Mouse (Mus musculus): ENCODE measurements at regions not wholly inside any gene's neighbourhood (a gene's known extent, or its start where the extent isn't known, plus 50 kb on each side); places are given as distances from the start of the nearest gene placed in this dataset.

DNA sequence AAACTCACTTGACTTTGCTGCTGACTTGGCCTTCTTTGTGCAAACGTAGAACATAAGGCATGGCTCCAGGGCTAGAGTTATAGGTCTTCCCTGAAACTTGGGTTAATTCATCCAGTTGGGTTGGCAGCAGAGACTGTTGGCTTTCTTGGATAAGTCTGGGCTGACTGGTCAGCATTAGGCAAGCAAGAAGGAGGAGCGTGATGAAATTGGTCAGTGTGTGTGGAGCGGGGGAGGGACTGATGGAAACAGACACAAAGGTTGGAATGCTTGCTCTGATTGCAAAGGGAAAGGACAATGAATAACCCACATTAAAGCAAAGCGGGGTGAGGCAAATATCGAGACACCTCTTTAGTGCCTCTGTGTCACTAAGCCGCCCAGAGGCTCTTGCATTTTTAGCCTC, 120.3 kb downstream of the Dyrk2 start:
- no peaks in the 10 kb centered on the region for H3K27me3 ChIP-seq (ENCODE audit: control insufficient read depth, insufficient read depth, low read length)
- H3K79me2 ChIP-seq (replicated peaks; ENCODE audit: control insufficient read depth, insufficient read depth, low read length) = no peaks in the 10 kb centered on the region
- peak in 1 of 2 experiments; percentile 39 for DNase-seq
- 80% methylated on average over 6 of the region's 6 CpGs for WGBS
- H3K27ac ChIP-seq = no peak overlapping the region
- H3K9ac ChIP-seq (ENCODE audit: low read depth, low read length) = no peak overlapping the region
- peaks cover 2% of the 10 kb centered on the region; the same call in 1 of the 2 replicates for H3K36me3 ChIP-seq (ENCODE audit: control insufficient read depth, insufficient read depth, low read length)
- TF ChIP-seq POLR2A (IDR thresholded peaks at IDR 0.05; ENCODE audit: insufficient read depth, low read depth, low read length) (no peak), CTCF (IDR thresholded peaks at IDR 0.05) (no peak), EP300 (IDR thresholded peaks at IDR 0.05; ENCODE audit: insufficient read depth, low read depth, low read length) (no peak)
- peaks cover 6% of the 10 kb centered on the region for H3K4me1 ChIP-seq (ENCODE audit: control insufficient read depth, insufficient read depth, low read length)
- H3K4me3 ChIP-seq = no peak overlapping the region
- intact Hi-C loops (cut with DNase I) = no loop called here

DNA sequence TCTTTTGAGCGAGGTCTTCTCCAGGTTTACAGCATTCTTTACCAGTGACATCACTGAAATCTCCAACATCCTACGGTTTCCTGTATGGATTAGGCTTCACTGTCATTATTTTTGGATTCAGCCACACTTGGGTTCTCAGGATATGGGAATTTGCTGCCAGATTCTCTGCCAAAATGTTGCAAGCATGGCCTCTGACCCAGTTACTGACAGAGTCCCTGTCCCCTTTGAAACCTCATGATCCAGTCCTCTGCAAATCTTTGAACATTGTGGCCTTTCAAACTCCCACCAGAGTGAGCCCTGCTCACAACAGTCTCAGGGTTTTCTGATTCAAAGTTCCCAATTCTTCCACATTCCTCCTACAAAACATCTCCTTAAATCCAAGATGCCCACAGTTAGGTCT, 118.9 kb downstream of the Dyrk2 start:
- Histone ChIP-seq H3K9ac (ENCODE audit: low read depth, low read length) (no peak overlapping the region), H3K79me2 (replicated peaks; ENCODE audit: control insufficient read depth, insufficient read depth, low read length) (no peaks in the 10 kb centered on the region), H3K36me3 (ENCODE audit: control insufficient read depth, insufficient read depth, low read length) (peaks cover 2% of the 10 kb centered on the region; the same call in 1 of the 2 replicates), H3K4me3 (no peak overlapping the region), H3K4me1 (ENCODE audit: control insufficient read depth, insufficient read depth, low read length) (peaks cover 6% of the 10 kb centered on the region), H3K27ac (no peak overlapping the region), H3K27me3 (ENCODE audit: control insufficient read depth, insufficient read depth, low read length) (no peaks in the 10 kb centered on the region)
- TF ChIP-seq CTCF (IDR thresholded peaks at IDR 0.05) (no peak), EP300 (IDR thresholded peaks at IDR 0.05; ENCODE audit: insufficient read depth, low read depth, low read length) (no peak), POLR2A (IDR thresholded peaks at IDR 0.05; ENCODE audit: insufficient read depth, low read depth, low read length) (no peak)
- WGBS = 51% methylated on average over 2 of the region's 2 CpGs
- DNase-seq = no peak
- intact Hi-C loops (cut with DNase I) = no loop called here

DNA sequence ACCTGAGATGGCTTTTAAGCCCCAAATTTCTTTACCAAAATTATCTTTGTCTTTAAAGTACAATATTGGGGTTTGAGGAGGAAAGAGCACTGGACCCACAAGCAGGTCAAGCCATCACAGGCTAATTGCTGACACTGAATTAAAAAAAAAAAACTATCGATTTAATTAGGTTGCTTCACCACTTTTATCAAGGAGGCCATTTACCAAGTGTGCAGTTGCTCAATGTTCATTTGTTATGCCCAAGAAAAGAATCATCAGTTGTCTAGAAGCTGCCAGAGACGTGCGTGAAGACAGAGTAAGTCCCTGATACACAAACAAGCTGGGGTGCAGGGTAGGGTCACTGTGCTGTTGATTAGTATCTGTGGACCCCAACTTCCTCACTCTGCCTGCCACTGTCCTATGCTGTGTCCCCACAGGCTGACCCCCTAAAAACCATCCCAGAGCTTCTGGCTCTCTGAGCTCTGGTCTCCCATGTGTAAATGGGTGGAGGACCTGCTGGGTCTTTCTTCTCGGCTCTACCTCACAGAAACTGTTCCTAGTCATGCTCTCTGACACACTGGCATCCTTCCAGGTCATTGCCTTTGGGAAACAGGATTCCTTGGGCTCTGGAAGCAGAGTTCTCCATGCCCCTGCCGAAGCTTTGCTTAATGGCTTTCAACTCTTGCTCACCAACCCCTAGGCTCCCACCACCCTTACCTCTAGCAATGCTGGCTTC, 116.8 kb downstream of the Dyrk2 start:
- no peaks in the 10 kb centered on the region for H3K27me3 ChIP-seq (ENCODE audit: control insufficient read depth, insufficient read depth, low read length)
- TF ChIP-seq CTCF (IDR thresholded peaks at IDR 0.05) (no peak), POLR2A (IDR thresholded peaks at IDR 0.05; ENCODE audit: insufficient read depth, low read depth, low read length) (no peak), EP300 (IDR thresholded peaks at IDR 0.05; ENCODE audit: insufficient read depth, low read depth, low read length) (no peak)
- no peak overlapping the region for H3K4me3 ChIP-seq
- no peak overlapping the region for H3K9ac ChIP-seq (ENCODE audit: low read depth, low read length)
- no peak for DNase-seq
- no peaks in the 10 kb centered on the region for H3K36me3 ChIP-seq (ENCODE audit: control insufficient read depth, insufficient read depth, low read length)
- intact Hi-C loops (cut with DNase I) = no loop called here
- 73% methylated on average over 5 of the region's 5 CpGs for WGBS
- no peak overlapping the region for H3K27ac ChIP-seq
- H3K79me2 ChIP-seq (replicated peaks; ENCODE audit: control insufficient read depth, insufficient read depth, low read length) = no peaks in the 10 kb centered on the region
- no peaks in the 10 kb centered on the region for H3K4me1 ChIP-seq (ENCODE audit: control insufficient read depth, insufficient read depth, low read length)

DNA sequence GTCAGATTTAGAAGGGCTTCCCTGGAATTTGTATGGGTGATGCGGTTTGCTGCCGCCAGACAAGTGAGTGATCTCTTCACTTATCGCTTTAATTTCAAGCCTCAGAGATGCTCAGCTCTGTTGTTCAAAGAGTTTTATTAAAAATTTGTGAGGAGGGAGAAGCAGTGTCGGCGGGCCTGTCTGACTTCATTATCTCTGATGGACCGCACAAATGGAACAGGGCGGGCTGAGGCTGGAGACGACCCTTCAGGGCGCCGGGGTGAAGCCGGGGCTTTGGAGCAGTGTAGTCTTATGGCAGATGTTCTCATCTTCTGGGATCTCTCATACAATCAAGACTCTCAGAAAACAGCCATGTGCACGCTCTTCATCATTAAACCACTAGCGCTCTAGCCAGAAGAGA, 115.2 kb downstream of the Dyrk2 start:
- Histone ChIP-seq H3K4me3 (no peak overlapping the region), H3K36me3 (ENCODE audit: control insufficient read depth, insufficient read depth, low read length) (no peaks in the 10 kb centered on the region), H3K27ac (no peak overlapping the region), H3K9ac (ENCODE audit: low read depth, low read length) (no peak overlapping the region), H3K4me1 (ENCODE audit: control insufficient read depth, insufficient read depth, low read length) (no peaks in the 10 kb centered on the region; the same call in 1 of the 2 replicates), H3K79me2 (replicated peaks; ENCODE audit: control insufficient read depth, insufficient read depth, low read length) (no peaks in the 10 kb centered on the region), H3K27me3 (ENCODE audit: control insufficient read depth, insufficient read depth, low read length) (no peaks in the 10 kb centered on the region)
- intact Hi-C loops (cut with DNase I) = loop anchor here (5.0 kb wide), 1 partner anchor 48 kb away; no protein-coding TSS in a partner anchor
- DNase-seq = no peak
- WGBS = 96% methylated on average over 13 of the region's 13 CpGs
- TF ChIP-seq POLR2A (IDR thresholded peaks at IDR 0.05; ENCODE audit: insufficient read depth, low read depth, low read length) = no peak
- TF ChIP-seq EP300 (IDR thresholded peaks at IDR 0.05; ENCODE audit: insufficient read depth, low read depth, low read length) = no peak
- no peak for TF ChIP-seq CTCF (IDR thresholded peaks at IDR 0.05)

DNA sequence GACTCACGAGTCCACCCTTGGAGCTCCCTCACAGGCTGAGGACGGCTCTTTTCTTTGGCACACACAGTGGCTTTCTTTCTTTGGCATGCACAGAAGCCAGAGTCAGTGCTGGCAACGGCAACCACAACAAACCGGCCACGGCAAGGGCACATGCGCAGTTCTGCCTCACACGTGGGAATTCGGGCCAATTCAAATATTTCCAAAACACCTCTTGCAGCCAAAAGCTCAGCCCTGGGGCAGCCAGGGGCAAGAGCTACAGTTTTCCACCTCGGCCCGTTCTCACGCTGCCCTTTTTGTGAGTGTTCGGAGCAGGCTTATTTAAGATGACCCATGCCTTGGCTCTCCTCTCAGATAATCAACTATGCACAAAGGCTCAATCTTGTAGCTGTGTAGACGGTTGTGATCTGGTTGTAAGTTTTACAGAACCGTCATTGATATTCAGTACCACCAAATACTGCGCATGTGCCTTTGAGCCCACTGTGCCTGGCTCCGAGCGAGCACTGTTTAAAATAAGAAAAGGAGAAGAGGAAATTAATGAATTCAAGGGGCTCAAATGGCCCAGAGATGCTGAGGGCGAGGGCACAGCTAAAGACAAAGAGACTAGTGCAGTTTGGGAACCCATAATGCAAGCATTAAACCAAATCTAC, 111.1 kb downstream of the Dyrk2 start:
- peak; percentile 70 to 83 for DNase-seq
- Histone ChIP-seq H3K4me1 (ENCODE audit: control insufficient read depth, insufficient read depth, low read length) (no peaks in the 10 kb centered on the region; the same call in 1 of the 2 replicates), H3K27me3 (ENCODE audit: control insufficient read depth, insufficient read depth, low read length) (no peaks in the 10 kb centered on the region), H3K36me3 (ENCODE audit: control insufficient read depth, insufficient read depth, low read length) (no peaks in the 10 kb centered on the region), H3K27ac (peak overlapping the region; percentile 64), H3K79me2 (replicated peaks; ENCODE audit: control insufficient read depth, insufficient read depth, low read length) (no peaks in the 10 kb centered on the region), H3K9ac (ENCODE audit: low read depth, low read length) (no peak overlapping the region), H3K4me3 (no peak overlapping the region)
- no peak for TF ChIP-seq POLR2A (IDR thresholded peaks at IDR 0.05; ENCODE audit: insufficient read depth, low read depth, low read length)
- peak; percentile 81 for TF ChIP-seq EP300 (IDR thresholded peaks at IDR 0.05; ENCODE audit: insufficient read depth, low read depth, low read length)
- no peak for TF ChIP-seq CTCF (IDR thresholded peaks at IDR 0.05)
- intact Hi-C loops (cut with DNase I) = loop anchor here (5.0 kb wide), 1 partner anchor 43 kb away; no protein-coding TSS in a partner anchor
- 51% methylated on average over 18 of the region's 18 CpGs for WGBS

DNA sequence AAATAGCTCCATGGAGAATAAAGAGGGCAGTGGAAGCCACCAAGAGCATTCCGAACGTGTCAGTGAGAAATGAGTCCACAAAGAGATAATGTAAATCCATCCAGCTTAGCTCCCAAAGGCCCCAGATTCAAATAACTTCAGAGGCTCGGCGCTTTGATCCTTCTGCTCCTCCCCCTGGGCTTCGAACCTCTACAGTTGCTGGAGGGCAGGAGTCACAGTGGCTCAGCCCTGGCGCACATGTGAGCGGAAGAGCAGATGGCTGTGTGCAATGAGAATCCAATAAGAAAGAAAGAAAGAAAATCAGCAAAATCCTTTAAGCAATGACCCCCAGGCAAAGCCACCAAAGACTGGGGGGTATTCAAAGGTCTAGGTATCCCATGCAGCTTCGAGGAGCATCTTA, 109.6 kb downstream of the Dyrk2 start:
- Histone ChIP-seq H3K79me2 (replicated peaks; ENCODE audit: control insufficient read depth, insufficient read depth, low read length) (no peaks in the 10 kb centered on the region), H3K4me3 (no peak overlapping the region), H3K4me1 (ENCODE audit: control insufficient read depth, insufficient read depth, low read length) (no peaks in the 10 kb centered on the region; the same call in 1 of the 2 replicates), H3K9ac (ENCODE audit: low read depth, low read length) (no peak overlapping the region), H3K27ac (no peak overlapping the region), H3K36me3 (ENCODE audit: control insufficient read depth, insufficient read depth, low read length) (no peaks in the 10 kb centered on the region), H3K27me3 (ENCODE audit: control insufficient read depth, insufficient read depth, low read length) (no peaks in the 10 kb centered on the region)
- intact Hi-C loops (cut with DNase I) = no loop called here
- no peak for DNase-seq
- 89% methylated on average over 8 of the region's 8 CpGs for WGBS
- TF ChIP-seq POLR2A (IDR thresholded peaks at IDR 0.05; ENCODE audit: insufficient read depth, low read depth, low read length) = no peak
- no peak for TF ChIP-seq CTCF (IDR thresholded peaks at IDR 0.05)
- no peak for TF ChIP-seq EP300 (IDR thresholded peaks at IDR 0.05; ENCODE audit: insufficient read depth, low read depth, low read length)
